Mouse (Mus musculus): ENCODE results near the gene Sdk1. TPM values are rescaled to one million over a fixed set of nuclear protein-coding genes. Genes with fewer than 3 reads are reported as not detected.

Sdk1 gene
- polyA plus RNA-seq, 1 experiment from 2014 or later: 4.8 TPM

GRCm38 (mm10) chr5:141645671-141646070, 404.4 kb downstream of the Sdk1 start:
- WGBS: 95% methylated on average over 5 of the region's 5 CpGs

GRCm38 (mm10) chr5:141646621-141647020, 405.3 kb downstream of the Sdk1 start:
- WGBS: 75% methylated on average over 2 of the region's 2 CpGs
- H3K9me3 ChIP-seq (ENCODE audit: control insufficient read depth, low read length): no peaks in the 10 kb centered on the region
- H3K4me2 ChIP-seq (ENCODE audit: low read length): no peak overlapping the region
- no peak overlapping the region for H3K9ac ChIP-seq (ENCODE audit: low read length)
- H3K4me1 ChIP-seq (replicated peaks; ENCODE audit: control insufficient read depth, insufficient read depth, low read length): no peaks in the 10 kb centered on the region
- no peak for ATAC-seq (replicated peaks; ENCODE audit: low FRiP score, low TSS enrichment, low read depth)
- no peak overlapping the region for H3K27ac ChIP-seq (ENCODE audit: low read depth)
- H3K36me3 ChIP-seq (ENCODE audit: control insufficient read depth, insufficient read depth, low read length): no peaks in the 10 kb centered on the region
- no peak overlapping the region for H3K4me3 ChIP-seq (ENCODE audit: low read depth, low read length)
- DNase-seq (ENCODE audit: low spot score): no peak
- H3K27me3 ChIP-seq (replicated peaks; ENCODE audit: control insufficient read depth, insufficient read depth, low read length): no peaks in the 10 kb centered on the region

More at GRCm38 (mm10) chr5:141645671-141646070, 404.4 kb downstream of the Sdk1 start:
- Histone ChIP-seq H3K9ac (ENCODE audit: low read length) (no peak overlapping the region), H3K4me3 (ENCODE audit: low read depth, low read length) (no peak overlapping the region), H3K27me3 (replicated peaks; ENCODE audit: control insufficient read depth, insufficient read depth, low read length) (no peaks in the 10 kb centered on the region), H3K4me1 (replicated peaks; ENCODE audit: control insufficient read depth, insufficient read depth, low read length) (no peaks in the 10 kb centered on the region), H3K27ac (ENCODE audit: low read depth) (no peak overlapping the region), H3K36me3 (ENCODE audit: control insufficient read depth, insufficient read depth, low read length) (no peaks in the 10 kb centered on the region), H3K4me2 (ENCODE audit: low read length) (no peak overlapping the region), H3K9me3 (ENCODE audit: control insufficient read depth, low read length) (no peaks in the 10 kb centered on the region)
- ATAC-seq (replicated peaks; ENCODE audit: low FRiP score, low TSS enrichment, low read depth): no peak
- DNase-seq (ENCODE audit: low spot score): no peak

- Histone ChIP-seq H3K9me3 (ENCODE audit: control insufficient read depth, low read length) (no peaks in the 10 kb centered on the region), H3K36me3 (ENCODE audit: control insufficient read depth, insufficient read depth, low read length) (no peaks in the 10 kb centered on the region), H3K27ac (ENCODE audit: low read depth) (no peak overlapping the region)
Measured at GRCm38 (mm10) chr5:141649831-141650375, 408.6 kb downstream of the Sdk1 start.

GRCm38 (mm10) chr5:141651690-141652377, 410.5 kb downstream of the Sdk1 start:
- Histone ChIP-seq H3K9me3 (ENCODE audit: control insufficient read depth, low read length) (no peaks in the 10 kb centered on the region), H3K9ac (ENCODE audit: low read length) (no peak overlapping the region), H3K4me3 (ENCODE audit: low read depth, low read length) (no peak overlapping the region), H3K4me1 (replicated peaks; ENCODE audit: control insufficient read depth, insufficient read depth, low read length) (no peaks in the 10 kb centered on the region), H3K27ac (ENCODE audit: low read depth) (no peak overlapping the region), H3K4me2 (ENCODE audit: low read length) (no peak overlapping the region), H3K36me3 (ENCODE audit: control insufficient read depth, insufficient read depth, low read length) (no peaks in the 10 kb centered on the region), H3K27me3 (replicated peaks; ENCODE audit: control insufficient read depth, insufficient read depth, low read length) (no peaks in the 10 kb centered on the region)
- 81% methylated on average over 4 of the region's 4 CpGs for WGBS
- no peak for ATAC-seq (replicated peaks; ENCODE audit: low FRiP score, low TSS enrichment, low read depth)
- no peak for DNase-seq (ENCODE audit: low spot score)

More at GRCm38 (mm10) chr5:141649831-141650375, 408.6 kb downstream of the Sdk1 start:
- no peak for ATAC-seq (replicated peaks; ENCODE audit: low FRiP score, low TSS enrichment, low read depth)
- Histone ChIP-seq H3K27me3 (replicated peaks; ENCODE audit: control insufficient read depth, insufficient read depth, low read length) (no peaks in the 10 kb centered on the region), H3K4me1 (replicated peaks; ENCODE audit: control insufficient read depth, insufficient read depth, low read length) (no peaks in the 10 kb centered on the region), H3K9ac (ENCODE audit: low read length) (no peak overlapping the region), H3K4me3 (ENCODE audit: low read depth, low read length) (no peak overlapping the region), H3K4me2 (ENCODE audit: low read length) (no peak overlapping the region)
- WGBS: 58% methylated on average over 6 of the region's 6 CpGs
- DNase-seq (ENCODE audit: low spot score): no peak

- WGBS: 89% methylated on average over 1 of the region's 1 CpGs
- ATAC-seq (replicated peaks; ENCODE audit: low FRiP score, low TSS enrichment, low read depth): no peak
Measured at GRCm38 (mm10) chr5:141676371-141676770, 435.1 kb downstream of the Sdk1 start.

GRCm38 (mm10) chr5:141677034-141677433, 435.7 kb downstream of the Sdk1 start:
- no peak overlapping the region for H3K27ac ChIP-seq (ENCODE audit: low read depth)
- no peak overlapping the region for H3K4me3 ChIP-seq (ENCODE audit: low read depth, low read length)
- peaks cover 2% of the 10 kb centered on the region; the same call in 1 of the 2 replicates for H3K9me3 ChIP-seq (ENCODE audit: control insufficient read depth, low read length)
- ATAC-seq (replicated peaks; ENCODE audit: low FRiP score, low TSS enrichment, low read depth) (no peak), DNase-seq (ENCODE audit: low spot score) (no peak)
- H3K4me2 ChIP-seq (ENCODE audit: low read length): no peak overlapping the region
- H3K4me1 ChIP-seq (replicated peaks; ENCODE audit: control insufficient read depth, insufficient read depth, low read length): no peaks in the 10 kb centered on the region
- H3K9ac ChIP-seq (ENCODE audit: low read length): no peak overlapping the region
- H3K36me3 ChIP-seq (ENCODE audit: control insufficient read depth, insufficient read depth, low read length): no peaks in the 10 kb centered on the region
- H3K27me3 ChIP-seq (replicated peaks; ENCODE audit: control insufficient read depth, insufficient read depth, low read length): no peaks in the 10 kb centered on the region
- WGBS: 85% methylated on average over 1 of the region's 1 CpGs

More at GRCm38 (mm10) chr5:141676371-141676770, 435.1 kb downstream of the Sdk1 start:
- Histone ChIP-seq H3K9ac (ENCODE audit: low read length) (no peak overlapping the region), H3K27ac (ENCODE audit: low read depth) (no peak overlapping the region), H3K4me3 (ENCODE audit: low read depth, low read length) (no peak overlapping the region), H3K27me3 (replicated peaks; ENCODE audit: control insufficient read depth, insufficient read depth, low read length) (no peaks in the 10 kb centered on the region), H3K4me2 (ENCODE audit: low read length) (no peak overlapping the region), H3K36me3 (ENCODE audit: control insufficient read depth, insufficient read depth, low read length) (no peaks in the 10 kb centered on the region), H3K4me1 (replicated peaks; ENCODE audit: control insufficient read depth, insufficient read depth, low read length) (no peaks in the 10 kb centered on the region), H3K9me3 (ENCODE audit: control insufficient read depth, low read length) (peaks cover 2% of the 10 kb centered on the region; the same call in 1 of the 2 replicates)
- no peak for DNase-seq (ENCODE audit: low spot score)

GRCm38 (mm10) chr5:141677841-141678240, 436.6 kb downstream of the Sdk1 start:
- Histone ChIP-seq H3K9ac (ENCODE audit: low read length) (no peak overlapping the region), H3K9me3 (ENCODE audit: control insufficient read depth, low read length) (no peaks in the 10 kb centered on the region; the same call in 1 of the 2 replicates), H3K36me3 (ENCODE audit: control insufficient read depth, insufficient read depth, low read length) (no peaks in the 10 kb centered on the region), H3K4me3 (ENCODE audit: low read depth, low read length) (no peak overlapping the region), H3K4me2 (ENCODE audit: low read length) (no peak overlapping the region), H3K4me1 (replicated peaks; ENCODE audit: control insufficient read depth, insufficient read depth, low read length) (no peaks in the 10 kb centered on the region), H3K27me3 (replicated peaks; ENCODE audit: control insufficient read depth, insufficient read depth, low read length) (no peaks in the 10 kb centered on the region), H3K27ac (ENCODE audit: low read depth) (no peak overlapping the region)
- ATAC-seq (replicated peaks; ENCODE audit: low FRiP score, low TSS enrichment, low read depth) (no peak), DNase-seq (ENCODE audit: low spot score) (no peak)
- 92% methylated on average over 8 of the region's 8 CpGs for WGBS

- Histone ChIP-seq H3K27ac (ENCODE audit: low read depth) (no peak overlapping the region), H3K4me1 (replicated peaks; ENCODE audit: control insufficient read depth, insufficient read depth, low read length) (0 out of 2 replicates have a peak, but pooled peaks cover 5% of the 10 kb centered on the region), H3K36me3 (ENCODE audit: control insufficient read depth, insufficient read depth, low read length) (no peaks in the 10 kb centered on the region), H3K4me3 (ENCODE audit: low read depth, low read length) (no peak overlapping the region), H3K4me2 (ENCODE audit: low read length) (no peak overlapping the region), H3K9ac (ENCODE audit: low read length) (no peak overlapping the region), H3K27me3 (replicated peaks; ENCODE audit: control insufficient read depth, insufficient read depth, low read length) (no peaks in the 10 kb centered on the region), H3K9me3 (ENCODE audit: control insufficient read depth, low read length) (peaks cover 3% of the 10 kb centered on the region; the same call in 1 of the 2 replicates)
- DNase-seq (ENCODE audit: low spot score): no peak
- WGBS: 62% methylated on average over 7 of the region's 7 CpGs
- no peak for ATAC-seq (replicated peaks; ENCODE audit: low FRiP score, low TSS enrichment, low read depth)
Measured at GRCm38 (mm10) chr5:141686876-141687420, 445.7 kb downstream of the Sdk1 start.

Data from intestine, embryonic 14.5 days (tissue).